Mouse (Mus musculus): ENCODE measurements around the gene Syt16.

Gene Syt16

GRCm38 (mm10) chr12:74098572-74099290 is 101.3 kb downstream of the Syt16 start:
- intact Hi-C loops (cut with DNase I): no loop called here

- intact Hi-C loops (cut with DNase I): no loop called here
Measured at GRCm38 (mm10) chr12:74105811-74106513, 108.5 kb downstream of the Syt16 start.

GRCm38 (mm10) chr12:74108663-74109081 is 111.2 kb downstream of the Syt16 start:
- intact Hi-C loops (cut with DNase I): no loop called here

- intact Hi-C loops (cut with DNase I): no loop called here
Measured at GRCm38 (mm10) chr12:74109462-74110068, 112.1 kb downstream of the Syt16 start.

- intact Hi-C loops (cut with DNase I): no loop called here
Measured at GRCm38 (mm10) chr12:74116825-74117224, 119.4 kb downstream of the Syt16 start.

- intact Hi-C loops (cut with DNase I): no loop called here
Measured at GRCm38 (mm10) chr12:74125796-74126195, 128.3 kb downstream of the Syt16 start.

- intact Hi-C loops (cut with DNase I): no loop called here
Measured at GRCm38 (mm10) chr12:74128229-74128628, 130.8 kb downstream of the Syt16 start.

GRCm38 (mm10) chr12:74131790-74132189 is 134.3 kb downstream of the Syt16 start:
- intact Hi-C loops (cut with DNase I): no loop called here

GRCm38 (mm10) chr12:74142147-74142546 is 144.7 kb downstream of the Syt16 start:
- intact Hi-C loops (cut with DNase I): no loop called here

GRCm38 (mm10) chr12:74144385-74144784 is 146.9 kb downstream of the Syt16 start:
- intact Hi-C loops (cut with DNase I): no loop called here

- intact Hi-C loops (cut with DNase I): no loop called here
Measured at GRCm38 (mm10) chr12:74160791-74161190, 163.3 kb downstream of the Syt16 start.

- intact Hi-C loops (cut with DNase I): no loop called here
Measured at GRCm38 (mm10) chr12:74163080-74163479, 165.6 kb downstream of the Syt16 start.

- intact Hi-C loops (cut with DNase I): no loop called here
Measured at GRCm38 (mm10) chr12:74171257-74171656, 173.8 kb downstream of the Syt16 start.

- intact Hi-C loops (cut with DNase I): no loop called here
Measured at GRCm38 (mm10) chr12:74173902-74174301, 176.4 kb downstream of the Syt16 start.

GRCm38 (mm10) chr12:74184596-74184995 is 187.1 kb downstream of the Syt16 start:
- intact Hi-C loops (cut with DNase I): no loop called here

- intact Hi-C loops (cut with DNase I): no loop called here
Measured at GRCm38 (mm10) chr12:74188243-74188785, 190.9 kb downstream of the Syt16 start.

GRCm38 (mm10) chr12:74188815-74189214 is 191.4 kb downstream of the Syt16 start:
- intact Hi-C loops (cut with DNase I): no loop called here

GRCm38 (mm10) chr12:74189840-74190239 is 192.4 kb downstream of the Syt16 start:
- intact Hi-C loops (cut with DNase I): no loop called here

- intact Hi-C loops (cut with DNase I): no loop called here
Measured at GRCm38 (mm10) chr12:74190297-74190696, 192.8 kb downstream of the Syt16 start.

GRCm38 (mm10) chr12:74192552-74192951 is 195.1 kb downstream of the Syt16 start:
- intact Hi-C loops (cut with DNase I): no loop called here

- intact Hi-C loops (cut with DNase I): no loop called here
Measured at GRCm38 (mm10) chr12:74201410-74201809, 203.9 kb downstream of the Syt16 start.

- intact Hi-C loops (cut with DNase I): no loop called here
Measured at GRCm38 (mm10) chr12:74202431-74203042, 205.1 kb downstream of the Syt16 start.

Data from adrenal gland (tissue).